Mouse (Mus musculus) liver, embryonic 14.5 days (tissue): ENCODE data around the gene Dhx38.

Experiments used
- CTCF ChIP-seq: IDR thresholded peaks from 2 replicates; pipeline ENCODE4 v1.5.1; 2016; ENCODE audit warnings: antibody characterized with exemption, low read depth, control low read depth
- EP300 ChIP-seq: IDR thresholded peaks from 2 replicates; pipeline ENCODE4 v1.6.1; 2016; ENCODE audit warnings: antibody characterized with exemption, low read depth

GRCm38 (mm10) chr8:109584293-109584692, 18.6 kb upstream of the Dhx38 start:
- no peak for TF ChIP-seq CTCF
- no peak for TF ChIP-seq EP300
